In genomic region chr14:122478574-122479011, GRCm38 (mm10) we compare ENCODE assay signal across 10 mouse cellular contexts. TPM values are rescaled to one million over a fixed set of nuclear protein-coding genes. Genes with fewer than 3 reads are reported as not detected.
DNase-seq lines count a peak whose midpoint lies in the region; ATAC-seq lines count a peak whose summit lies in the region.
"Had no signal": no experiment of that assay in that cellular context is flagged by ENCODE, and none has a peak within 500 bp of the region (broad histone marks: within the 10 kb centered on the region; RNA-seq: fewer than 3 reads in every experiment).

No protein-coding gene starts in this region.

- H3K36me3 ChIP-seq in hindbrain, embryonic 15.5 days = no peaks in the 10 kb centered on the region
- H3K36me3 ChIP-seq in neural tube, embryonic 13.5 days = no peaks in the 10 kb centered on the region

- H3K4me1 ChIP-seq in hindbrain, embryonic 15.5 days (replicated peaks) = peaks cover 15% of the 10 kb centered on the region
- H3K4me1 ChIP-seq in neural tube, embryonic 13.5 days (replicated peaks) = peaks cover 39% of the 10 kb centered on the region

- peak overlapping the region; percentile 55 for H3K4me3 ChIP-seq in hindbrain, embryonic 15.5 days
- peak overlapping the region; percentile 58 for H3K4me3 ChIP-seq in neural tube, embryonic 13.5 days
- H3K4me3 ChIP-seq: erythroblast, embryonic 14.5 days had no signal

- peak overlapping the region; percentile 97 for H3K27ac ChIP-seq in hindbrain, embryonic 15.5 days (replicated peaks)
- peak overlapping the region; percentile 83 for H3K27ac ChIP-seq in neural tube, embryonic 13.5 days (replicated peaks)

- no peak for ATAC-seq in hindbrain, embryonic 15.5 days (ENCODE audit: low FRiP score, low read depth)
- ATAC-seq in neural tube, embryonic 13.5 days (ENCODE audit: low read depth) = no peak

- DNase-seq in kidney, adult 18-20 months = peak; percentile 26
- DNase-seq in kidney, adult 9 months = no peak
- DNase-seq in embryo, embryonic 10.5 days (ENCODE audit: low spot score) = peak; percentile 64
- no peak for DNase-seq in MN1 (ENCODE audit: low spot score)
- no peak for DNase-seq in gastrocnemius, adult 18-20 months (ENCODE audit: low spot score)
- no peak for DNase-seq in adrenal gland, adult 2 months

- peaks cover 24% of the 10 kb centered on the region for H3K27me3 ChIP-seq in hindbrain, embryonic 15.5 days
- H3K27me3 ChIP-seq in neural tube, embryonic 13.5 days = peaks cover 69% of the 10 kb centered on the region

- H3K9ac ChIP-seq in hindbrain, embryonic 15.5 days = peak overlapping the region; percentile 59
- peak overlapping the region; percentile 82 for H3K9ac ChIP-seq in neural tube, embryonic 13.5 days

- H3K4me2 ChIP-seq in hindbrain, embryonic 15.5 days = peak overlapping the region; percentile 55
- peak overlapping the region; percentile 62 for H3K4me2 ChIP-seq in neural tube, embryonic 13.5 days

- no peaks in the 10 kb centered on the region for H3K9me3 ChIP-seq in hindbrain, embryonic 15.5 days
- no peaks in the 10 kb centered on the region for H3K9me3 ChIP-seq in neural tube, embryonic 13.5 days

- WGBS in hindbrain, embryonic 15.5 days = under 1% methylated on average over 22 of the region's 22 CpGs
- WGBS in neural tube, embryonic 13.5 days = 1% methylated on average over 18 of the region's 22 CpGs

RNA-seq across cellular contexts. Expression of gene Zic2, which starts 3.4 kb away (rescaled TPM):
- 11.6 and 12.9 TPM in 2 replicates for polyA plus RNA-seq in hindbrain, embryonic 15.5 days (2015; fragmentation: Nextera tagmentation; extraction: Ambion mirVana)
- polyA plus RNA-seq in neural tube, embryonic 13.5 days (2015; fragmentation: Nextera tagmentation; extraction: Ambion mirVana) = 8.2 and 10.2 TPM in 2 replicates
- not detected for total RNA-seq in gastrocnemius, adult 18-20 months (2021)
- not detected for total RNA-seq in adrenal gland, adult 2 months (2021)
- 0.10 and 0.41 TPM in 2 replicates for polyA plus RNA-seq in adrenal gland, adult 2 months (2012; rRNA removed)
- total RNA-seq: monocyte, adult 5-6 weeks had no signal
- polyA plus RNA-seq: erythroblast, embryonic 14.5 days had no signal

RNA-seq across cellular contexts. Expression of gene Gm10837, which starts 11.8 kb away (rescaled TPM):
- polyA plus RNA-seq in hindbrain, embryonic 15.5 days (2015; fragmentation: Nextera tagmentation; extraction: Ambion mirVana) = 0.50 and 0.64 TPM in 2 replicates
- polyA plus RNA-seq in neural tube, embryonic 13.5 days (2015; fragmentation: Nextera tagmentation; extraction: Ambion mirVana) = 0.19 and 0.29 TPM in 2 replicates
- not detected for total RNA-seq in gastrocnemius, adult 18-20 months (2021)
- total RNA-seq in adrenal gland, adult 2 months (2021) = not detected
- polyA plus RNA-seq in adrenal gland, adult 2 months (2012; rRNA removed) = not detected in 2 replicates
- total RNA-seq: monocyte, adult 5-6 weeks had no signal
- polyA plus RNA-seq: erythroblast, embryonic 14.5 days had no signal

RNA-seq across cellular contexts. Expression of gene Zic5, which starts 13.1 kb away (rescaled TPM):
- polyA plus RNA-seq in hindbrain, embryonic 15.5 days (2015; fragmentation: Nextera tagmentation; extraction: Ambion mirVana) = 13.8 and 17.9 TPM in 2 replicates
- polyA plus RNA-seq in neural tube, embryonic 13.5 days (2015; fragmentation: Nextera tagmentation; extraction: Ambion mirVana) = 8.4 and 8.6 TPM in 2 replicates
- total RNA-seq in gastrocnemius, adult 18-20 months (2021) = not detected
- not detected for total RNA-seq in adrenal gland, adult 2 months (2021)
- polyA plus RNA-seq in adrenal gland, adult 2 months (2012; rRNA removed) = 0.02 TPM in 1 of 2 replicates, not detected in the other

RNA-seq across cellular contexts. Expression of gene Gm5089, which starts 27.7 kb away (rescaled TPM):
- 2.4 and 2.7 TPM in 2 replicates for polyA plus RNA-seq in hindbrain, embryonic 15.5 days (2015; fragmentation: Nextera tagmentation; extraction: Ambion mirVana)
- polyA plus RNA-seq in neural tube, embryonic 13.5 days (2015; fragmentation: Nextera tagmentation; extraction: Ambion mirVana) = 0.46 and 0.62 TPM in 2 replicates
- total RNA-seq in gastrocnemius, adult 18-20 months (2021) = not detected
- not detected for total RNA-seq in adrenal gland, adult 2 months (2021)
- polyA plus RNA-seq in adrenal gland, adult 2 months (2012; rRNA removed) = not detected in 2 replicates
- total RNA-seq: monocyte, adult 5-6 weeks had no signal
- polyA plus RNA-seq: erythroblast, embryonic 14.5 days had no signal

RNA-seq across cellular contexts. Expression of gene Pcca, which starts 55.5 kb away (rescaled TPM):
- polyA plus RNA-seq in hindbrain, embryonic 15.5 days (2015; fragmentation: Nextera tagmentation; extraction: Ambion mirVana) = 29.0 and 30.2 TPM in 2 replicates
- polyA plus RNA-seq in neural tube, embryonic 13.5 days (2015; fragmentation: Nextera tagmentation; extraction: Ambion mirVana) = 28.2 and 32.0 TPM in 2 replicates
- total RNA-seq in gastrocnemius, adult 18-20 months (2021) = 10 to 100 TPM; 52.4 to 56.0 TPM
- 100 to 1,000 TPM; 152 to 179 TPM for total RNA-seq in adrenal gland, adult 2 months (2021)
- polyA plus RNA-seq in adrenal gland, adult 2 months (2012; rRNA removed) = 18.9 and 20.6 TPM in 2 replicates

Comparison
In these comparisons a context has a peak if more than half of its experiments do, and no peak if none do; other contexts are left out.
1. DNase-seq: peak in kidney, adult 18-20 months (single experiment) and embryo, embryonic 10.5 days (single experiment); none in kidney, adult 9 months (single experiment), MN1 (single experiment), gastrocnemius, adult 18-20 months (single experiment) and adrenal gland, adult 2 months (single experiment).